Mouse (Mus musculus): ENCODE data around the gene Arrdc2. TPM values are rescaled to one million over a fixed set of nuclear protein-coding genes. Genes with fewer than 3 reads are reported as not detected.

Gene Arrdc2
- 30.5 TPM for total RNA-seq (2023)

DNA sequence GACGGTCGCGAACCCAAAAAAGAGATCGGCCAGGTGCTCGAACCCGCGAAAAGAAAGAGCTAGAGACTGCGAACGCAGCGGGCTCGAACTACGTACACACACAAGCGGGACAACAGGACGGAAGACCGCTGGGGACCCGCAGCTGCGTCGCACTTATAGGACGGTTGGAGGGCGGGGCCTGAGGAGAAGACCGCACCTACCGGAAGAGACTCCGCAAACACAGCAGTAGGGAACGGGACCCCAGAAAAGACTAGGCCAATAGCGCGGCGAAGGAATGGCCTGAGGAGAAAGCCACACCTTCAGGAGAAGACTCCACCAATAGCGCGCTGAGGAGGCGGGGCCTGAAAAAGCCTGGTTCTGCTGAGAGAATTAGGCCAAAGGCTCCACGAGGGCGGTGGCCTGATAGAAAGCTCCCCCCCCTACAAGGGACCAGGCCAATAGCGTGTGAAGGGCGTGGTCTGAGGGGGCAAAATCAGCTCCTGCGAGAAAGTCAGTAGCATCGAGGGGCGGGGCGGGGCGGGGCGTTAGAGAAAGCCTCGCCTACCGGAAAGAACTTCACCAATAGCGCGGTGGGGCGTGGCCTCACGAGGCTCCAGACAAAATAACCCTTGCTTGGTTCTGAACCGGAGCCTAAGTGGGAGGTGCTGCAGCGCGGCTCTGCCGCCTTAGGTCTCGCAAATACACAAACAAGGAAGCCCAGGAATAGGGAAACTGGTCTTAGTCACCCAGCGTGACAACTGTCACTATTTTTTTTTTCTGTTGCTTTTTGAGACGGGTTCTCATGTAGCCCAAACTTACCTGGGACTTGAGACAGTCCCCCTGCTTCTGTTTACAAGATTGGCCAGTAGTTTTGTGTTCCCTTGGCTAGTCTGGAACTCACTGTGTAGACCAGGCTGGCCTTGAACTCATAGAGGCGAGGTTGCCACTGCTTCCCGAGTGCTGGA is at the start of gene Arrdc2:
Arrdc2 (minus strand) TSS at position 313 of the 944 bp plus-strand sequence.

DNA sequence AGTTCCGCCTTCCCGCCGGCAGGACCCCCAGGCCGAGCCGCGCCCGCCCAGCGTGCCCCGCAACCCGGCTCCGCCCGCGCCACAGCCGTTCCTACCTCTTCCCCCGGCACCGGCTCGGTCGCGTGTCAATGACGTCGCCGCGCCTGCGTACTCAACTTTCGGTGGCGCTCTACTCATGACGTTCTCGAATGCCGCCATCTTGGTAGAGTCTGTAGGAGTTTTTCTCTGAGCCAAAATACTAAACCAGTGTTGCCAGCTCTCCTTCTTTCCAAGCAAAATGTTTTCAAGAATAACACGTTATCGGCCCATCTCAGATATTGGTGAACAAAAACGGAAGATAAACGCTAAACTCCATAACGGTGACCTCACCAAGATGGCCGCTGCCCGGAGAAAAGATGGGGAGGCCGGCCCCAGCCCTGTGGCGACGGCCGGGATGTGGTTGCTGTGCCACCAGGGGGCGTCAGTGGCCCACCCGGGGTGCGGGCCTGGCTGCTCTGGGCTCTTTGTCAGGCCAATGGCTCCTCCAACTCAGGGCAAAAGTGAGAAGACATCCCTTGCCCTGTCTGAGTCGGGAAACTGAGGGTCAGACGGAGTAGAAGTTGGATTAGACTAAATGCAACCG is 34.0 kb upstream of the Arrdc2 start, which contains the start of gene Ccdc124:
Ccdc124 (minus strand) TSS at position 572 of the 622 bp plus-strand sequence.

DNA sequence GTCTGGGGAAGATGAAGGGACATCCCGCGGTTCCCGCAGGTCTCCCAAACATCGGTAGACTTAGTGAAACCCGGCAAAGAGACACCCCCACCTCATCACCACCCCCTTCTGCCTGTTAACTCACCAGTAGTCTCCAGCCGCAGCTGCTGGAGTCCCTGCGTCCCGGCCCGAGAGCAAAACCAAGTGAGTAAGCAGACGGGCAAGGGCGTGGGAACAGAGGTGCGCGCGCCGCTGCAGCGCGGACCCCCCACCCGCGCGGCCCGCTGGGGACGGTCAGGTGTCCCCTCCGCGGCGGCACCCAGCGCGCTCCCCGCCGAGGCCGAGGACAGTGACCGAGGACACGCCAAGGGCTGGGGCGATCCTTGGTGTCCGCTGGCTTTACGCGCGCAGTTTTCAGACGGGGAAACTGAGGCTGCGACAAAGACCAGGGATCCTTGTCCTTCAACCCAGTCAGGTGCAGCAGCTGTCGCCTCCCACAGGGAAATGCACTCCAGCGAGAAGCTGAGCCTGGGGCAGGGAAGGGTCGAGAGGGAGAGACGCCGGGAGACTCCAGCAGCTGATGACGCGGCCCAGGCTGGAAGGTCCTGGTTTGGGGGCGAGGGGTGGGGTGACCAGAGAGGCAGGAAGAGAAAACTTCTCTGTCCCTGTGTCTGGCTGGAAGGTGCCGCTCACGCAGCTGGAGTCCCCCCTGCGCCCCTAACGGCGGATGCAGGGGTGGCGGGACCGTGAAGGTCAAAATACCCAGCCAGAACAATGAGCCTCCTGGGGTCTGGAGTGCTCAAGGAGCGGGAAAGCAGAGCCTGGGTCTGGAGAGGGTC is 23.5 kb upstream of the Arrdc2 start, which contains the start of gene Kcnn1:
Kcnn1 (minus strand) TSS at position 435 of the 818 bp plus-strand sequence.

DNA sequence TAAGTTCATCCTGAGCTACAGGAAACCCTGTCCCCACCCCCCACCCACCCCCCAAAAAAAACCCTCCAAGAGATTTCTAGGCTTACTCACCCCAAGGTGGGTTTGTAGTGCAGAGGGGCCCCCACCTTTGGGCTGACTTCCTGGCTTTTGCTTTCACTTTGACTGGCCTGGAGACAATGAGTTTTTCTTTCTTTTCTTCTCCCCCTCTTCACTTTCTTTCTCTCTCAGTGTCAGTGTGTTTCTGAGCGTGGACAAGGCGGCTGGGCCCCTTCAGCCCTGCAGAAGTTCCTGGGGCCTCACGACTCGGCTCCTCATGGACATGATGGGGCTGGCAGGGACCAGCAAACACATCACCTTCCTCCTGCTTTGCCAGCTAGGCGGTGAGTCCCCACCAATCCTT is 31.3 kb downstream of the Arrdc2 start, which contains the start of gene Il12rb1:
Il12rb1 (plus strand) TSS at position 211 of the 400 bp plus-strand sequence.

DNA sequence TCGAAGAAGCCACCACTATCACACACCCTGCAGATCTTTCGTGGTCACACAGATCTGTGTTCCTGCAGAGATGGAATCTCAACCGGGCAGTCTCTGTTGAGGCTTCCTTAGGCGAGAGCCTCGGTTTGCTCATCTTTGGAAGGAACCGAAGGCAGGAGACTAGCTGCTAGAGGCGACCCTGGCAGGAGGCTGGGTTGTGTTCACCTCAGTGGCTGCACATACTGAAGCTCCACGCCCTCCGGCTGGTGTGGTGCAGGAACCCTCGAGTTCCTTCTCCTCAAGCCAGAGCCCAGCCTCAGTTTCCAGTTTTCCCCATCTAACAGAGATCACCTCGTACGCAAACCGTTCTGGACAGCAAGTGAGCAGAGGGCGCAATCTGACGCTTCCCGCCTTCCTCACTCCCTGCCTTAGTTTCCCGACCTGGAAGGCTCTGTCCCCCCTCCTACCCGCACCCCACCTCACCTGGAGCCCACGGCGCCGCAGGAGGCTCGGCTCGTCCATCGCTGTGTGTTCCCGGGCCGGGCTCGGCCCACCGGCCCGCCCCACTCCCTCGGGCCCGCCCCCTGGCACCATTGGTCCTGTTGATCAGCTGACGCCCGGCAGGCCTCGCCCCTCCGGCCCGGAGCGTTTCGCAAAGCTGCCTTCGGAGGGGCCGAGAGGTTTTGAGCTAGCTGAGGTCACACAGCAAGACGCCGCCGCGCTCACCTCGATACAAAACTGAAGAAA is 34.9 kb downstream of the Arrdc2 start, which contains the start of gene Mast3:
Mast3 (minus strand) TSS at position 574 of the 726 bp plus-strand sequence.

Other genes with a start within 250 kb of the Arrdc2 start
- 74.6 TPM for gene Isyna1, start 245.3 kb downstream of the Arrdc2 start, total RNA-seq (2023)
- gene Ssbp4, start 230.8 kb downstream of the Arrdc2 start, total RNA-seq (2023) = 116 TPM
- 1.8 TPM for gene Lrrc25, start 223.6 kb downstream of the Arrdc2 start, total RNA-seq (2023)
- 0.89 TPM for gene Gdf15, start 207.3 kb downstream of the Arrdc2 start, total RNA-seq (2023)
- gene Pgpep1, start 179.3 kb downstream of the Arrdc2 start, total RNA-seq (2023) = 2.4 TPM
- gene Lsm4, start 166.5 kb downstream of the Arrdc2 start, total RNA-seq (2023) = 138 TPM
- gene Jund, start 140.8 kb downstream of the Arrdc2 start, total RNA-seq (2023) = 1,886 TPM
- gene Iqcn, start 136.3 kb downstream of the Arrdc2 start, total RNA-seq (2023) = 7.8 TPM
- not detected for gene Gm3336, start 121.2 kb downstream of the Arrdc2 start, total RNA-seq (2023)
- gene Pde4c, start 116.0 kb downstream of the Arrdc2 start, total RNA-seq (2023) = 0.55 TPM
- gene Rab3a, start 85.0 kb downstream of the Arrdc2 start, total RNA-seq (2023) = 5.1 TPM
- 23.3 TPM for gene Mpv17l2, start 78.8 kb downstream of the Arrdc2 start, total RNA-seq (2023)
- gene Pik3r2, start 63.0 kb downstream of the Arrdc2 start, total RNA-seq (2023) = 10.3 TPM
- 190 TPM for gene Mast3, start 34.7 kb downstream of the Arrdc2 start, total RNA-seq (2023)
- gene Il12rb1, start 31.3 kb downstream of the Arrdc2 start, total RNA-seq (2023) = 2.8 TPM
- not detected for gene Kcnn1, start 23.5 kb upstream of the Arrdc2 start, total RNA-seq (2023)
- gene Ccdc124, start 34.2 kb upstream of the Arrdc2 start, total RNA-seq (2023) = 32.8 TPM
- not detected for gene Slc5a5, start 53.0 kb upstream of the Arrdc2 start, total RNA-seq (2023)
- 5,616 TPM for gene Rpl18a, start 57.7 kb upstream of the Arrdc2 start, total RNA-seq (2023)
- gene Map1s, start 66.2 kb upstream of the Arrdc2 start, total RNA-seq (2023) = 62.6 TPM

All from CD8-positive naive resting alpha-beta T cell, adult 57 days (primary cell).